Mouse (Mus musculus) cerebellum, adult 2 months (tissue): ENCODE data around the gene Pou5f1. TPM values are rescaled to one million over a fixed set of nuclear protein-coding genes. Genes with fewer than 3 reads are reported as not detected.

Source experiments
- DNase-seq, 2 experiments: peaks; one replicate each; pipeline ENCODE4 v3.0.0; 2021
- H3K27ac ChIP-seq: fragments of 200-500 bp; 2 replicates; pipeline ENCODE4 v1.5.1; 2012; ENCODE audit warnings: low read length, control low read depth, inconsistent platforms; ENCODE audit not compliant: insufficient read depth
- H3K27me3 ChIP-seq: fragments of 200-500 bp; 2 replicates; pipeline ENCODE4 v1.6.1; 2012; ENCODE audit warnings: inconsistent platforms, mild to moderate bottlenecking, low read length, moderate library complexity; ENCODE audit not compliant: control insufficient read depth, insufficient read depth
- H3K4me1 ChIP-seq: fragments of 200-500 bp; 2 replicates; pipeline ENCODE4 v1.6.1; 2011; ENCODE audit warnings: low read length; ENCODE audit not compliant: control insufficient read depth, insufficient read depth
- H3K4me3 ChIP-seq: fragments of 200-500 bp; replicated peaks from 2 replicates; pipeline ENCODE3; 2011; ENCODE audit warnings: mild to moderate bottlenecking, low read depth, low read length, control low read depth; ENCODE audit not compliant: insufficient read depth
- CTCF ChIP-seq: fragments of 200-500 bp; IDR thresholded peaks from 2 replicates; pipeline ENCODE4 v1.5.1; 2011; ENCODE audit warnings: low read depth, mild to moderate bottlenecking, control low read depth, low read length, moderate library complexity, borderline replicate concordance; ENCODE audit not compliant: insufficient read depth
- POLR2A ChIP-seq: fragments of 200-500 bp; IDR thresholded peaks from 2 replicates; pipeline ENCODE4 v1.6.1; 2011; ENCODE audit warnings: low read length, control low read depth, borderline replicate concordance; ENCODE audit not compliant: insufficient read depth
- WGBS: fragments of 180-500 bp; shearing (Covaris S2); methylation state at CpG from one replicate; pipeline ENCODE4 v1.1.7; 2018; 5-methylcytosine and 5-hydroxymethylcytosine counted together
- polyA plus RNA-seq: library from polyadenylated mRNA; depleted of rRNA; stranded (reverse); fragments of >200 nt; gene quantifications from 2 replicates; pipeline ENCODE4 v1.2.3, GENCODE M21; 2012

Gene Pou5f1
- polyA plus RNA-seq, 1 experiment = not detected

DNA sequence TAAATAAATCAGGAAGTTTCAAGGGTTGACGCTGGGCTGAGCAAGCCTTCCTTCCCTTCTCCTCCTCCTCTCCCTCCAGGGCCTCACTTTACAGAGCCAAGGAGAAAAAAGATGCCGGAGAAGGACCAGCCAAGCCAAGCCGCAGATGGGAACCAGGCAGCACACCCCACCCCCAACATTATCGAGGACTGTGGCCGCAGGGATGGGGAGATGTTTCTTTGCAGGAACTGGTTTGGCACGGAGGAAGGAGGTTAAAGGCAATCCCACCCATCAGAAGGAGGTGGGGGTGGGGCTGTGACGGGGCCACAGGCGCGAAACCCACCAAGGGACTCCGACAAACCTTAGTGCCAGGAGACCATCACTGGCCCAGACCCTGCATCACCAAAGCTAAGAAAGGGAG is 19.1 kb upstream of the Pou5f1 start:
- Histone ChIP-seq H3K4me1 (no peaks in the 10 kb centered on the region), H3K4me3 (no peak overlapping the region), H3K27me3 (no peaks in the 10 kb centered on the region), H3K27ac (no peak overlapping the region)
- DNase-seq = no peak
- TF ChIP-seq CTCF (no peak), POLR2A (no peak)
- WGBS = 33% methylated on average over 10 of the region's 10 CpGs

DNA sequence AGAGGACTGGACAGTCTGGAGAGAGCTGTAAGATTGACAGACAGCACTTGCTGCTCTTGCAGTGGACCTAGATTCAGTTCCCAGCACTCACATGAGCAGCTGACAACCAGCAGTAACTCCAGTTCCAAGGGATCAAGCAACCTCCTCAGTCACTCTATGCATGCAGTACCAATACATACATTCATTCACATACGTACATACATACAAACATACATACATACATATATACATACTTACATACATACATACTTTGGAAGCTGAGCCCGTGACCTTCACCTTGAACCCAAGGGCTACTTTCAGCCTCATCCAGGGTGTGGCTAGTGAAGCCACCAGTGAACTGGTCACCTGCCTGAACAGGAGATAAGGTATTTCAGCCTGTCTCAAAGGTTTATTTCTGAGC is 17.8 kb upstream of the Pou5f1 start:
- WGBS = 97% methylated on average over 2 of the region's 2 CpGs

DNA sequence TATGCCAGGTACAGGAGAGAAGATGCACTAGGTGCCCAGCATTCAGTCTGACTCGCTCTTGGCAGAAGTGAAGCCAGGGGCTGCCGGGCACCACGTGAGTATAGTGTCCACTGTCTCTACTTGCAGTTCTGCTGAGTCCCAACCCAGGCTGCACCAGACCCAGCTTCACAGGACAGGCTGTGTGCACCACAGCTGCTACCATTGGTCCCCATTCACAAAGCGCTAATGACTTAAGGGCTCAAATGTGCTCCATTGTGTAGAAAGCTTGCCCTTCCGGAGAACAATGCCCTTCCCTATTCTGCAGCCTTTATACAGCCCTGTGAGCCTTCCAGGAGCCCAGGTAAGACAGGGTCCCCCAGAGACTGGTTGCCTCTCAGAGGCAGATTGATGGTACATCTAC is 15.5 kb upstream of the Pou5f1 start:
- Histone ChIP-seq H3K4me3 (no peak overlapping the region), H3K4me1 (no peaks in the 10 kb centered on the region), H3K27me3 (no peaks in the 10 kb centered on the region), H3K27ac (no peak overlapping the region)
- DNase-seq = no peak
- TF ChIP-seq POLR2A (no peak), CTCF (no peak)
- WGBS = 50% methylated on average over 5 of the region's 5 CpGs

More for the DNA sequence above, 17.8 kb upstream of the Pou5f1 start:
- no peak overlapping the region for H3K27ac ChIP-seq
- no peaks in the 10 kb centered on the region for H3K27me3 ChIP-seq
- TF ChIP-seq POLR2A (no peak), CTCF (no peak)
- H3K4me3 ChIP-seq = no peak overlapping the region
- H3K4me1 ChIP-seq = no peaks in the 10 kb centered on the region
- no peak for DNase-seq

DNA sequence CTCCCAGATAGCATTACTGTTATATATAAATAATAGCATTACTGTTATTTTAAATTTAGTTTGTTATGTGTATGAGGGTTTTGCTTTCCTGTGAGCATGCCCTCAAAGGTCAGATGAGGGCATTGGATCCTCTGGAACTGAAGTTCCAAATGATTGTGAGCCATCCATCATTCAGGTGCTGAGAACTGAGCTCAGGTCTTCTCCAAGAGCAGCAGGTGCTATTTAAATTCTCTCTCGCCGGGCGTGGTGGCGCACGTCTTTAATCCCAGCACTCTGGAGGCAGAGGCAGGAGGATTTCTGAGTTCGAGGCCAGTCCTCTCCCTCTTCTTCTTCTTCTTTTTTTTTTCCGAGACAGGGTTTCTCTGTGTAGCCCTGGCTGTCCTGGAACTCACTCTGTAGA is 8.7 kb upstream of the Pou5f1 start:
- Histone ChIP-seq H3K27ac (no peak overlapping the region), H3K4me1 (no peaks in the 10 kb centered on the region), H3K27me3 (no peaks in the 10 kb centered on the region), H3K4me3 (no peak overlapping the region)
- WGBS = 94% methylated on average over 7 of the region's 7 CpGs
- TF ChIP-seq POLR2A = no peak
- no peak for TF ChIP-seq CTCF
- no peak for DNase-seq

DNA sequence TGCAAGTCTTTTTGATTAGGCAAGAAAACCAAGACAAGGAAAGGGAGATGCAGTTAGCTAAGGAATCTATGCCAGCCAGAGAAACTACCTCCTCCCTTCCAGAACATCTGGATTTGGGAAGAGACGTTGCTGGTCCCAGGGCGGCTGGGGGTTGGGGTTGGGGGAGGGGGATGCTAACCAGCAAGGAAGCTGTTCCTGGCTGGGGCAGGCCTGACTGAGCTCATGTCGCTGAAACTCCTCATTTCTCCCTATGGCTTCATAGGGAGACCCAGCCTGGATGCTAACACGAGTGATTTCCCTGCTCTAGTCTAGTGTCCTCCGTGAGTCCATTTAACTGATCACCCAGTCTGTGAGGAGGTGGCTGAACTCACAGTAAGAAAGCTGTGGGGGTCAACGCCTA is 3.6 kb upstream of the Pou5f1 start:
- DNase-seq = no peak

DNA sequence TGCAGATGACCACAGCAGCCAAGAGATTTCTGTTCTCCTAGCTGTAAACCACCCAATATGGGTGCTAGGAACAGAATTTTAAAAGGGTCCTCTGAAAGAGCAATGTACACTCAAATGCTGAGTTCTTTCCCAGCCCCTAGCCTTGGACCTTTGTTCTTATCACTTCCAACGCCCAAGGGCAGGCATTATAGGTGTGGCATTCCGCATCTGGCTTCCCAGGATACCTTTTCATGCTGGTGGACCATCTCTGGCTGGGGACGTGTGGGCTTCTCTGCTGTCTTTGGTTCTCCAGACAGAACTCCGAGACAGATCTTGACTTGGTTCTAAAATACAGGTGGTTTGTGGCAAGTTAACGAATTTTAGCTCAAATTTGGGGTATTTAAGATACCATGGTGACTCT is 3.1 kb upstream of the Pou5f1 start:
- DNase-seq = no peak
- Histone ChIP-seq H3K27me3 (no peaks in the 10 kb centered on the region), H3K27ac (no peak overlapping the region), H3K4me1 (no peaks in the 10 kb centered on the region), H3K4me3 (no peak overlapping the region)
- 55% methylated on average over 5 of the region's 5 CpGs for WGBS
- TF ChIP-seq CTCF = no peak
- TF ChIP-seq POLR2A = no peak

More for the DNA sequence above, 3.6 kb upstream of the Pou5f1 start:
- TF ChIP-seq POLR2A (no peak), CTCF (no peak)
- H3K27ac ChIP-seq = no peak overlapping the region
- no peaks in the 10 kb centered on the region for H3K27me3 ChIP-seq
- H3K4me3 ChIP-seq = no peak overlapping the region
- 12% methylated on average over 6 of the region's 6 CpGs for WGBS
- H3K4me1 ChIP-seq = no peaks in the 10 kb centered on the region

DNA sequence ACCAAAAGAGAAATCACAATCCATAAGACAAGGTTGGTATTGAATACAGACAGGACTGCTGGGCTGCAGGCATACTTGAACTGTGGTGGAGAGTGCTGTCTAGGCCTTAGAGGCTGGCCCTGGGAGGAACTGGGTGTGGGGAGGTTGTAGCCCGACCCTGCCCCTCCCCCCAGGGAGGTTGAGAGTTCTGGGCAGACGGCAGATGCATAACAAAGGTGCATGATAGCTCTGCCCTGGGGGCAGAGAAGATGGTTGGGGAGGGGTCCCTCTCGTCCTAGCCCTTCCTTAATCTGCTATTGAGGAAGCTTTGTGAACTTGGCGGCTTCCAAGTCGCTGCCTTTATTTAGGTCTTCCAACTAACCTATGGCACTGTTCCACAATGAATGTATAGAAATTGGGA is 2.0 kb upstream of the Pou5f1 start:
- 38% methylated on average over 5 of the region's 5 CpGs for WGBS
- H3K4me1 ChIP-seq = no peaks in the 10 kb centered on the region
- H3K27ac ChIP-seq = no peak overlapping the region
- no peak overlapping the region for H3K4me3 ChIP-seq
- no peak for TF ChIP-seq POLR2A
- no peak for TF ChIP-seq CTCF
- no peak for DNase-seq
- H3K27me3 ChIP-seq = no peaks in the 10 kb centered on the region

DNA sequence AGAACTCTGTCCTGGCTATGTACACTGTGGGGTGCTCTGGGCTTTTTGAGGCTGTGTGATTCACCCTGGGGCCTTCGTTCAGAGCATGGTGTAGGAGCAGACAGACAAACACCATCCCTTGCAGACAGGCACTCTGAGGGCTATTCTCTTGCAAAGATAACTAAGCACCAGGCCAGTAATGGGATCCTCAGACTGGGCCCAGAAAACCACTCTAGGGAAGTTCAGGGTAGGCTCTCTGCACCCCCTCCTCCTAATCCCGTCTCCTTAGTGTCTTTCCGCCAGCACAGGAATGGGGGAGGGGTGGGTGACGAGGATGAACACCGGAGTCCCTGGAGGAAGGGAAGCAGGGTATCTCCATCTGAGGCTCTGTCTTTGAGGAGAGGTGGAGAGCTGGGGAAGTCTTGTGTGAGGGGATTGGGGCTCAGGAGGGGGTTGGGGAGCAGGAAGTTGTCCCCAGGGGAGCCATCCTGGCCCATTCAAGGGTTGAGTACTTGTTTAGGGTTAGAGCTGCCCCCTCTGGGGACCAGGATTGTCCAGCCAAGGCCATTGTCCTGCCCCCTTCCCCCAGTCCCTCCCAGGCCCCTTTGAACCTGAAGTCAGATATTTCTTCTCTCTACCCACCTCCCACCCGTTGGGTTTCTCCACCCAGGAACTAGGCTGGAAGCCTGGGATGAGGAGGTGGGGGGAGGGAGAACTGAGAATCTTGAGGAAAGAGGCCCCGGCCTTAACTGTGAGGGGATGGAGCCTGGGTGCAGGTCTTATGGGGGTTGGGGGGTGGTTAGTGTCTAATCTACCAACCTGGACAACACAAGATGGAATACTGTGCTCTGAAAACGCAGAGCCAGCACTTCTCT is 963 bp upstream of the Pou5f1 start:
- DNase-seq = no peak
- 40% methylated on average over 8 of the region's 8 CpGs for WGBS
- H3K4me3 ChIP-seq = no peak overlapping the region
- no peak overlapping the region for H3K27ac ChIP-seq
- no peak for TF ChIP-seq CTCF
- no peak for TF ChIP-seq POLR2A
- H3K27me3 ChIP-seq = no peaks in the 10 kb centered on the region
- H3K4me1 ChIP-seq = no peaks in the 10 kb centered on the region
